Mouse (Mus musculus): ENCODE data around the gene Cstad.

Gene Cstad

DNA sequence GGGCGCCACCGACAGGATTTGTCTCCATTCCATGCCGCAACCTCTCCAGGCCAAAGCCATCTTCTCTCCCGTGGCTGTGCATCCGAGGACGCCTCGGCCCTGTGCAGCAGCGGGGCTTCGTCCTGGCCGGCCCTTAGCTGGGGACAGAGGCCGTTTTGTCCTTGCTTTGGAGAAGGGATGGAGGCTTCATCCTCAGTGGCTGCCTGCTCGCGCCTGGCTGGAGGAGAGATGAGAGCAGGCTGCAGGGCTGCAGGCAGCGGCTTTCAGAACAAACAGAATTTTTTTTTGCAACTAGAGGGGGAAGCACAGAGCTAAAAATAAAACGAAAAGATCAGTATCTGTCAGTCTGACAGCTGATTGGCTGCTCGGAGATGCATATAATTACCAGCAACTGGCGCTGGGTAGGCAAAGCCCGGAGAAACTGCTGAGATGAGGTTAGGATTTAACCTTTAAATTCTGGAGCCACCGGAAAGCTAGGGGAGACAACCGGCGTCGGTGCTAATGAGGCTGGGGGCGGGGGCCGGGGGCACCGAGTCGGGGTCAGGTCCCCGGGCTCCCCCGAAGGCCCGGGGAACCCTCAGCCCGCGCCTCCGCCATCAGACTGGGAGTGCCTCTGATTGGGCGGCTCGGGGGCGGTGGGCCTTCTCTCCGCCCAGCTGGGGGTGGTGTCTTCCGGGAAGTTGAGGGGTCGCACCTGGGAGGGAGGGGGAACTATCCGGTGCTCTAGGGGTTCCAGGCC lies at the start of gene Cstad:
Cstad (plus strand) TSS at position 400 of the 739 bp plus-strand sequence.
- ATAC-seq (ENCODE audit: low TSS enrichment): peak; percentile 63

GRCm38 (mm10) chr2:30545706-30546105 lies 49.1 kb upstream of the Cstad start:
- ATAC-seq (ENCODE audit: low TSS enrichment): no peak

GRCm38 (mm10) chr2:30546219-30546618 lies 48.6 kb upstream of the Cstad start:
- ATAC-seq (ENCODE audit: low TSS enrichment): no peak

DNA sequence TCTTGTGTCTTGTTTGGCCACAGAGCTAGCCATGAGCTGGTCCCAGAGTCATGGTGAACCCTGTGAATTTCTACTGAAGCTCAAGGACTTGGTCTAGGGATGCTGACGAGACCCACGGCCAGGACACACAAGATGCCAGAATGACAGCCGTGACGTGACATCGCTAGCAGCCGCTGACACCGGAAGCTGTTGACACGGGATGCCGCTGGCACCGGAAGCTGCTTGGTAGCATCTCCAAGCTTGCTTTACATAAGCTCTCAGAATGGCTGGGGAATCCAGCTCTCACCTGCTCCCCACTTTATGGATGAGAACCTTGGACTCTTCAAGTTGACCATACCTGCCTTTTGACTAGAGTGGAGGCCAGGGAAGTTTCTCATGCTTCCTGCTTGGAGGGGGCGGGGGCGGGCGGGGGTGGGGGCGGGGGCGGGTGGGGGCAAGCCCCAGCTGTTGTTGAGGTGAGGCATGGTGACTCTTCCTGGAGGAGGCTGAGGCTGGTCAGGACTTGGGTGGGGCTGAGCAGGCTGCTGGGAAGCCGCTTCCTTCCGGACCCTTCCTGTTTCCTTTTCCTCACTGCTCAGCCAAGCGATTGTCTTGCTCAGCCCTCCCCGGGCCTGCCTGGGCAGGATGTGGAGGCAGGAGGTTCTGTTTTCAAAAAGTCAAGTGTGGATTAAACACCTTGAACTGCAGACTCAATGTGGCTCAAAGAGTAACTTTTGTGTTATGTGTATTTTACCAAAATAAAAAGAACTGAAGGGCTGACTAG lies 47.2 kb upstream of the Cstad start:
- ATAC-seq (ENCODE audit: low TSS enrichment): no peak

GRCm38 (mm10) chr2:30551579-30551978 lies 43.3 kb upstream of the Cstad start:
- no peak for ATAC-seq (ENCODE audit: low TSS enrichment)

GRCm38 (mm10) chr2:30553851-30554540 lies 40.8 kb upstream of the Cstad start:
- ATAC-seq (ENCODE audit: low TSS enrichment): peak; percentile 99

GRCm38 (mm10) chr2:30555257-30555656 lies 39.6 kb upstream of the Cstad start:
- no peak for ATAC-seq (ENCODE audit: low TSS enrichment)

- ATAC-seq (ENCODE audit: low TSS enrichment): no peak
These were observed 38.3 kb upstream of the Cstad start for GRCm38 (mm10) chr2:30556495-30556894.

DNA sequence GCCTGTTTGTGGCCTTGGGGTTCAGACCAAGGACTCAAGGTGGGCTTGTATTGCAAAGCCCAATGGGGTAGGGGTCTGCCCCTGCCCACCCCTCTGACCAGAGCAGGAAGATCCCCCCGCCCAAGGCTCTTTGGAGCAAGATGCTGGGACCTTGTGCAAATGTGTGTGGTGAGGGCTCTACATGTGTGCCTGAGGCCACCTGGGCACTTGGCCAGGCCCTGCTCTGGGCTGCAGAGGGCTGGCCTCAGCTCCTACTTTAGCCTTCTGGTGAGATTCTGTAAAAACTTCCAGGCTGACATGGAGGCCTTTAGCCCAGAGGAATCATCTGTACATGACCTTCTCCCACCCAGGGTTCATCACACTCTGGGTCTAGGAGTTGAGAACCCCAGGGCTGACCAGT lies 35.3 kb upstream of the Cstad start:
- no peak for ATAC-seq (ENCODE audit: low TSS enrichment)

- no peak for ATAC-seq (ENCODE audit: low TSS enrichment)
These were observed 32.3 kb upstream of the Cstad start for GRCm38 (mm10) chr2:30562553-30562952.

GRCm38 (mm10) chr2:30571647-30572046 lies 23.2 kb upstream of the Cstad start:
- no peak for ATAC-seq (ENCODE audit: low TSS enrichment)

DNA sequence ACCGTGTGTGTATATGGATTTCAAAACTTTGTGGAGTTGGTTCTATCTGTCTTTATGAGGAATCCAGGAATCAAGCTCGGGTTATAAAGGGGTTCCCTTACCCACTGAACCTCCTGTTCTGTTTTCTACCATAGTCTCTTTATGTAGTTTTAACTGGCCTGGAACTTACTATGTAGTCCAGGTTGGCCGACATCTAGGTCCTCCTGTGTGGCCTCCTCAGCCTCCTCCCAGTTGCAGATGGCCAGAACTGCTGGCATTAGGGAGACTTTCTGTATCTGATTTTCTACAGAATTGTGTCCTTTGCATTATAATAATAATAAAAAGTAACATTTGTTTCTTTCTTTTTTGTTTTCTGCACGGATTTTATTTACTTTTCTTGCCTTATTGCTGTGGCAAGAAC lies 21.3 kb upstream of the Cstad start:
- no peak for ATAC-seq (ENCODE audit: low TSS enrichment)

DNA sequence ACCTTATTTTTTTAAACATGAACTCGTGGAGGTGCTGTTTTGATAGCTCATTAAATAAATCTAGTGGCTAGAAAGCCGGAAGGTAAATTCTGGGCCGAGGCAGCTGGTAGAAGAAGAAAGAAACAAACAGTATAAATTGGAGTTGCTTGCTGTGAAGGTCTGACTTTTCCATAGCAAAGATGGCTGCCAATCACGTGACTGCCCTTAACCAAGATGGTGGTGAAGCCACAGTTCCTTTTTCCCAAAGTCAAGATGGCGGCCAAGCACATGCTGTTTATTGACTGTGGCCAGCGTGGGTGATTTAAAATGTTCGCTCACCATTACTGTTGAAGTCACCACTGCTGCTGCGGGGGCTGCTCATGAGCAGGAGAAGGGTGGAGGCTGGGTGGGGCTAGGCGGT lies 17.8 kb upstream of the Cstad start:
- no peak for ATAC-seq (ENCODE audit: low TSS enrichment)

GRCm38 (mm10) chr2:30578006-30578405 lies 16.8 kb upstream of the Cstad start:
- ATAC-seq (ENCODE audit: low TSS enrichment): no peak

GRCm38 (mm10) chr2:30587161-30587560 lies 7.7 kb upstream of the Cstad start:
- no peak for ATAC-seq (ENCODE audit: low TSS enrichment)

GRCm38 (mm10) chr2:30587671-30588070 lies 7.2 kb upstream of the Cstad start:
- ATAC-seq (ENCODE audit: low TSS enrichment): no peak

DNA sequence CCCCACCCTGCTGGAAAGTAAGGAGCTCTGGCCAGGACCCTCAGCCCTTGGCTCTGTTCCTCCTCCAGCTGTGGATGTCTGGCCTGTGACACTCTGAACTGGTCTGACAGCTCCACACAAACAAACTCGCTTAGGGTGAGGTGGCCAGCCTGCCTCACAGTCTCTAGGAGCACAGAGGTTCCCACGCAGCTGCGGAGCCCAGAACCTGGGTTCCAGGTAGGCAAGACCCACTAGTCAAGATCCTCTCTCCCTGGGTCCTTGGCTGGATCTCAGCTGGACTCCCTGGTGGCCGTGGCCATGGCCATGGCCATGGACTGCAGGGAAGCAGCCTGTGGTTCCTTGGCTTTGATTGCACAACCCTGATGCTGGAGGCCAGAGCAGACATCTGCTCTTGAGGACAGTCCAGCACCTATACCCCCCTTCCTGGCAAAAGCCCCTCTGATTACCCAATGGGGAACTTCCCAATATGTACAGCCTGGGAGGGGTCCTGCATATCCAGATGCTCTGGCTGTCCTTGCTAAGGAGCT lies 5.8 kb upstream of the Cstad start:
- ATAC-seq (ENCODE audit: low TSS enrichment): no peak

DNA sequence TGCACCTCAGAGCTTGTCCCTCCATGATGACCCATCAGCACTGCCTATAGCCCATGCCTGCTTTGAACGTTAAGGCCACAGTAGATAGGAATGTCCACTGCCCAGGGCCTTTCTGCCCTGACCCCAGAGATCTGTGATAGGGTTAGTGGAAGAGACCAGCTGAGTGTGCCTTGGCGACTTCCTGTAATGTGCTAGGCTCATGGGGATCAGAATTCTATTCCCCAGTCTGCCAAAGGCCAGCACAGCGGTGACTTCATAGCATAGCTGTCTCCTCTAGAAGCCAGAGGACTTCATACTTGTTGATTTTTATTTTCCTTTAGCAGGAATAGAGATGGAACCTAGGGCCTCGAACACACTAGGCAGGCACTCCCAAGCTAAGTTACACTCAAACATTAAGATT lies 5.1 kb upstream of the Cstad start:
- no peak for ATAC-seq (ENCODE audit: low TSS enrichment)

GRCm38 (mm10) chr2:30590909-30591308 lies 3.9 kb upstream of the Cstad start:
- ATAC-seq (ENCODE audit: low TSS enrichment): peak; percentile 82

DNA sequence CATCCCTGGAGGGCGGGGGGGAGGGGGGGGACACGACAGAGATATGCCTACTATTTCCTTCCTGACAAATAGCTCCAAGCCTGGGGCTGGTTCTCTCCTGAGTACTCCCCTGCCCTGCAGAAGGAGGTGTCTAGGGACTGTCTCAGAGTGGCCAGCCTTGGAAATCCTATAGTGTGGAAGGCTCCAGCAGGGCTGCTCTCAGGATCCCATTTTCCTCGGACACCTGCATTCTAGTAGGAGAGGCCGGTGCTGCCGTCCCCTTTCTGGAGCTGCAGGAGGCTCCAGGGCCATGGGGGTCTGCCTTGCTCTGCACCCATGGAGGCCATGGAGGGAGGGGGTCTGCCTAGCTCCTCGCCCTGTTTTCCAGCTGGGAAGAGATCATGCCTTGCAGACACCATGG lies 2.4 kb upstream of the Cstad start:
- no peak for ATAC-seq (ENCODE audit: low TSS enrichment)

GRCm38 (mm10) chr2:30592951-30593350 lies 1.9 kb upstream of the Cstad start:
- ATAC-seq (ENCODE audit: low TSS enrichment): no peak

DNA sequence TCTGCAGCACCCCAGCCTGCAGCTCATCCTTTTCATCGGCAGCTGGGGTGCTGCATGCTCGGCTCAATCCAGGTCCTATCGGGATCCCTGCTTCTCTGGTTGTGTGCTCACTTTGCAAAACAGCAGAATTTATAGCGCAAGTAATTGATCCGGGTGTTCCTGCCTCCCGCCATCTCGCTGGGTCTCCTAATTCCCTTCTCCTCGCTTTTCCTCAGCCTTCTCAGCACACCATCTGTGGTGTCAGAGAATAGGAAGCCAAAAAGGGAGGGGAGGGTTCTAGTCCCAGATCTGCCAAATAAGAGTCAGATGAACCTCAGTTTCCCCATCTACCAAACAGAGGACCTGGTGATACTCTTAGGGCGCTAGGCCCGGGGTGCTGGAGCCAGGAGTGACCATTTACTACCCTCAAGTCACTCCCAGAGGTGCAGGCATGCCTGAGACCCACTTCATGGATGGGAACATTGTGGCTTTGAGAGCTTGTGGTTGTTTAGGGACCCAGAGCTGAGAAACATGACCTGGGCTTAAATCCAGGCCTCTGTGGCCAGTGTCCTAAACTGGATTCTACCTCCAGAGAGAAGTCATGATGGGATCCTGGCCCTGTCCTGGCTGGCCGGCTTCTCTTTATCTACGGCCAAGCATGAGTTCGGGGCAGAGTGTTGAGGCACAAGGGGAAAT lies 1.1 kb upstream of the Cstad start:
- no peak for ATAC-seq (ENCODE audit: low TSS enrichment)
